Mouse (Mus musculus) lung, embryonic 15.5 days (tissue): ENCODE data around the gene Olfr12. TPM values are rescaled to one million over a fixed set of nuclear protein-coding genes. Genes with fewer than 3 reads are reported as not detected.

Experiments
- ATAC-seq: fragments of 200-750 bp; cut with Nextera tagmentation; 2 replicates; pipeline ENCODE4 v1.8.0; 2017; ENCODE audit warnings: moderate number of reproducible peaks, borderline replicate concordance; ENCODE audit not compliant: low FRiP score, low TSS enrichment; ENCODE audit errors: extremely low read depth
- H3K27ac ChIP-seq: fragments of 300-500 bp; sonication (generic); 2 replicates; pipeline ENCODE4 v1.5.1; 2015; ENCODE audit warnings: moderate library complexity, mild to moderate bottlenecking, inconsistent platforms
- H3K27me3 ChIP-seq: fragments of 300-500 bp; sonication (generic); 2 replicates; pipeline ENCODE4 v1.6.1; 2015; ENCODE audit warnings: inconsistent platforms
- H3K36me3 ChIP-seq: fragments of 300-500 bp; sonication (generic); 2 replicates; pipeline ENCODE4 v1.6.1; 2015; ENCODE audit warnings: inconsistent platforms
- H3K4me1 ChIP-seq: fragments of 300-500 bp; sonication (generic); 2 replicates; pipeline ENCODE4 v1.6.1; 2015; ENCODE audit warnings: inconsistent platforms
- H3K4me2 ChIP-seq: fragments of 300-500 bp; sonication (generic); 2 replicates; pipeline ENCODE4 v1.6.1; 2015; ENCODE audit warnings: inconsistent platforms, mild to moderate bottlenecking, moderate library complexity
- H3K4me3 ChIP-seq: fragments of 300-500 bp; sonication (generic); 2 replicates; pipeline ENCODE4 v1.5.1; 2015; ENCODE audit warnings: mild to moderate bottlenecking, inconsistent platforms
- H3K9ac ChIP-seq: fragments of 300-500 bp; sonication (generic); 2 replicates; pipeline ENCODE4 v1.6.1; 2015; ENCODE audit warnings: inconsistent platforms
- H3K9me3 ChIP-seq: fragments of 300-500 bp; sonication (generic); 2 replicates; pipeline ENCODE4 v1.6.1; 2016; ENCODE audit warnings: inconsistent platforms
- WGBS: fragments of 180-500 bp; shearing (Covaris S2); methylation state at CpG from one replicate; pipeline ENCODE4 v1.1.7; 2015; 5-methylcytosine and 5-hydroxymethylcytosine counted together
- polyA plus RNA-seq: library from polyadenylated mRNA; unstranded; fragments of >200 nt; fragmentation: Nextera tagmentation; extraction: Ambion mirVana; gene quantifications from 2 replicates; pipeline ENCODE4 v1.2.1, GENCODE M21; 2015

The Olfr12 gene
- not detected in 2 replicates for polyA plus RNA-seq

DNA sequence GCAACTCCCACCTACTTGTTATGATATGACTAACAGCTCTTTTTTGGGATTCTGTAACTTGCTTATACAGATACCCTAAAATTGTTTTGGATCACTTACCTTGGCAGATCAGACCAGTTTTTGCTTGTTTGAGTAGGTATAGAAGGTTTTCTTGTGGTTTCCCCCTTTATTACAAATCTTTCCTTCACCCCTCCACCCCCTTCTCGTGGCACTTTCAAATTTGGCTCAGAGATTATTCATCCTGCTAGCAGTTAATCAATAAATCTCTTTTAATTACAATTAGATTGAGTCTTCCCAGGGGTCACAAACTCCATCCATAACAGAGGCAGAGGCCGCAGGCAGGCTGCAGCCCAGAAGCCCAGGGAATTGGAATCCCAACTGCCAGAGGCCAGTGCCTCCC is at the start of gene Olfr12:
Gene Olfr12 (plus strand): TSS at position 301 of the 400 bp plus-strand sequence.
- Histone ChIP-seq H3K36me3 (no peaks in the 10 kb centered on the region), H3K4me3 (no peak within 1 kb of the TSS), H3K4me2 (no peak within 1 kb of the TSS), H3K9me3 (no peaks in the 10 kb centered on the region), H3K27me3 (no peaks in the 10 kb centered on the region), H3K4me1 (no peaks in the 10 kb centered on the region), H3K9ac (no peak within 1 kb of the TSS), H3K27ac (no peak within 1 kb of the TSS)
- WGBS = 45% methylated on average over 2 of the region's 2 CpGs
- no peak for ATAC-seq

GRCm38 (mm10) chr1:92571022-92571421 is 46.6 kb upstream of the Olfr12 start, which contains the start of gene Olfr1413:
Olfr1413 (plus strand) TSS chr1:92571322.
- no peak for ATAC-seq
- 87% methylated on average over 3 of the region's 3 CpGs for WGBS
- Histone ChIP-seq H3K9ac (no peak within 1 kb of the TSS), H3K36me3 (no peaks in the 10 kb centered on the region), H3K27me3 (no peaks in the 10 kb centered on the region), H3K9me3 (no peaks in the 10 kb centered on the region), H3K4me1 (no peaks in the 10 kb centered on the region), H3K4me3 (no peak within 1 kb of the TSS), H3K4me2 (no peak within 1 kb of the TSS), H3K27ac (no peak within 1 kb of the TSS)

- H3K27ac ChIP-seq = no peak within 1 kb of the TSS
- no peak within 1 kb of the TSS for H3K4me2 ChIP-seq
- H3K36me3 ChIP-seq = no peaks in the 10 kb centered on the region
- no peak within 1 kb of the TSS for H3K9ac ChIP-seq
- no peaks in the 10 kb centered on the region for H3K4me1 ChIP-seq
- no peak within 1 kb of the TSS for H3K4me3 ChIP-seq
- H3K27me3 ChIP-seq = no peaks in the 10 kb centered on the region
- no peak for ATAC-seq
- WGBS = 78% methylated on average over 2 of the region's 2 CpGs
- H3K9me3 ChIP-seq = no peaks in the 10 kb centered on the region
Measured at GRCm38 (mm10) chr1:92585479-92585878, 32.1 kb upstream of the Olfr12 start, which contains the start of gene Olfr1412. Olfr1412 (plus strand) TSS chr1:92585779.

GRCm38 (mm10) chr1:92594111-92594510 is 23.5 kb upstream of the Olfr12 start, which contains the start of gene Olfr1411:
Olfr1411 (plus strand) TSS chr1:92594411.
- Histone ChIP-seq H3K4me2 (no peak within 1 kb of the TSS), H3K9me3 (no peaks in the 10 kb centered on the region), H3K4me3 (no peak within 1 kb of the TSS), H3K9ac (no peak within 1 kb of the TSS), H3K27me3 (no peaks in the 10 kb centered on the region), H3K27ac (no peak within 1 kb of the TSS), H3K36me3 (no peaks in the 10 kb centered on the region), H3K4me1 (no peaks in the 10 kb centered on the region)
- no peak for ATAC-seq

- 65% methylated on average over 3 of the region's 3 CpGs for WGBS
Measured at GRCm38 (mm10) chr1:92596019-92596418, 21.6 kb upstream of the Olfr12 start.

DNA sequence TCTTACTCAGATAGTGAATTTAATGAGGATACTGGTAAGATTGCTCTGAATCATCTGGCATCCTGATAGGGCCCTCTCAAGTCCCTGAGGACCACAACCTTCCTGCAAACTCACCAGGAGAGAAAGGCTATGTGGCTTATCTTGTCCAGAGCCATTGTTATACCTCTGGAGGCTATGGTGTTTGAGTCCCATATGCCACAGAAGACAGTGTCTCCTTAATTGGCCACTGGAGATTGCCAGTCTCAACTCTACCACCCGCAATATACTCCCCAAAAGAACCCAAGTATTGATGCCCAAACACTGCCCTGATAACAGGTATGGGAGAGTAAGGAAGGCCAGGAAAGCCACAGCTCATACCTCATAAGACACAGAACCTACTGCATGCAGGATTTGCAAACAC is 12.1 kb upstream of the Olfr12 start, which contains the start of gene Olfr1410:
Gene Olfr1410 (plus strand): TSS at position 301 of the 400 bp plus-strand sequence.
- Histone ChIP-seq H3K4me1 (no peaks in the 10 kb centered on the region), H3K9me3 (no peaks in the 10 kb centered on the region), H3K27ac (no peak within 1 kb of the TSS), H3K27me3 (no peaks in the 10 kb centered on the region), H3K4me3 (no peak within 1 kb of the TSS), H3K4me2 (no peak within 1 kb of the TSS), H3K9ac (no peak within 1 kb of the TSS), H3K36me3 (no peaks in the 10 kb centered on the region)
- 96% methylated on average over 1 of the region's 1 CpGs for WGBS
- ATAC-seq = no peak

More at GRCm38 (mm10) chr1:92596019-92596418, 21.6 kb upstream of the Olfr12 start:
- Histone ChIP-seq H3K9me3 (no peaks in the 10 kb centered on the region), H3K27ac (no peak overlapping the region), H3K36me3 (no peaks in the 10 kb centered on the region), H3K27me3 (no peaks in the 10 kb centered on the region), H3K4me1 (no peaks in the 10 kb centered on the region), H3K4me2 (no peak overlapping the region), H3K9ac (no peak overlapping the region), H3K4me3 (no peak overlapping the region)
- ATAC-seq = no peak

GRCm38 (mm10) chr1:92607711-92608110 is 9.9 kb upstream of the Olfr12 start:
- no peaks in the 10 kb centered on the region for H3K36me3 ChIP-seq
- no peak overlapping the region for H3K9ac ChIP-seq
- 56% methylated on average over 4 of the region's 4 CpGs for WGBS
- no peak for ATAC-seq
- no peak overlapping the region for H3K4me2 ChIP-seq
- no peak overlapping the region for H3K4me3 ChIP-seq
- H3K27me3 ChIP-seq = no peaks in the 10 kb centered on the region
- H3K27ac ChIP-seq = no peak overlapping the region
- no peaks in the 10 kb centered on the region for H3K9me3 ChIP-seq
- H3K4me1 ChIP-seq = no peaks in the 10 kb centered on the region

DNA sequence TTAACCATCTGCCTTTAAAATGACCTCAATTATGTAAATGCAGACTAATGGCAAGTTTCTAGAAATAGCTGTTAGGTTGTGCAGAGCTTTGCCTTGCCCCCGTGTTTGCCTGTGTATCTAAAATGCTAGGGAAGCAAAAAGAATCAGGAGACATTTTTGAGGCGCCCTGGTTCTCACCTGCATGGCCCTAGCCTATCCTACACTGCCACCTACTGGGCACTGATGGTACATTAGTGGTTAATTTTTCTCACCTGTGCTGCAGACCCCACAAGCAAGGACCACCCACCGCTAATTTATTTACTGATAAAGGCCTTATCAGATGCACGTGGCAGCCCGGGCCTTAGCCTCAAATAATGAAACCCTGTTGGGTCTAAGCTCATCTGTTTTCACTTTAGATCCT is 6.6 kb upstream of the Olfr12 start:
- 4% methylated on average over 5 of the region's 5 CpGs for WGBS
- H3K9ac ChIP-seq = no peak overlapping the region
- H3K27ac ChIP-seq = no peak overlapping the region
- H3K27me3 ChIP-seq = no peaks in the 10 kb centered on the region
- no peak for ATAC-seq
- H3K36me3 ChIP-seq = no peaks in the 10 kb centered on the region
- no peak overlapping the region for H3K4me3 ChIP-seq
- no peak overlapping the region for H3K4me2 ChIP-seq
- no peaks in the 10 kb centered on the region for H3K9me3 ChIP-seq
- H3K4me1 ChIP-seq = no peaks in the 10 kb centered on the region

DNA sequence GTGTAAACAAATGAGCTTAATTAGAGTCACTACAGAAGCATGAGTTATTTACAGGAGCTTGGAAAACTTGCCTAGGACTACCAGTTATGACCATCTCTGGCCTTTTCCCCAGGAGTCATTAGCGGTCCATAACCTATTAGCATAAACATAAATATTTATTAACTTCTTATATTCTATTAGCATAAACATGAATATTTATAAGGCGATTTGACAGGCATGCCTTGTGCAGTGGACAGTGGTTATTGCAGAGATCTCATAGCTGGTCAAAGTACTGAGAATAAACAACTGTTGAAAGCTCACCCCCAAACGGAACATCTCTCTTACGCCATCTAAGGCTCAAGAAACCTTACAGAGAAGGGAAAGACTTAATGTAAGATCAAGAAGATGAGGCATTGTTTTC is 4.4 kb upstream of the Olfr12 start:
- Histone ChIP-seq H3K9ac (no peak overlapping the region), H3K36me3 (no peaks in the 10 kb centered on the region), H3K4me1 (no peaks in the 10 kb centered on the region), H3K4me2 (no peak overlapping the region), H3K9me3 (no peaks in the 10 kb centered on the region), H3K4me3 (no peak overlapping the region), H3K27ac (no peak overlapping the region), H3K27me3 (no peaks in the 10 kb centered on the region)
- 40% methylated on average over 4 of the region's 4 CpGs for WGBS
- ATAC-seq = no peak

DNA sequence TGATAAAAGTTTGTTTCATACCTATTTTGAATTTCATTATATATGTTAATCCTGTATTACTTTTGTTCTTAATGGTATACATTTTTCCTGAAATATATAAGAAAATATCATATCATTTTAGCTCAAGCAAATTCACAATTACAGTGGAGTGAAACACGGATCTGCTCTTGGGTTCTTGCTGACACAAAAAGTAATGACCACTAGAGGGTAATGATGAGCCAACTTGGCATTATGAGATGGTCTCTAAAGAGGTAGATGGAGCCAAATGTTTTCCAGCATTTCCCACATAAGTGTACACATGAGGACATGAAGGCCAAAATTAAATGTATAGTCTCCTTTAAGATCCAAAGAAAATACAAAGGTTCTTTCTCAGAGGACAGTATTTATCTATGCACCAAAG is 3.1 kb upstream of the Olfr12 start:
- no peaks in the 10 kb centered on the region for H3K36me3 ChIP-seq
- H3K27ac ChIP-seq = no peak overlapping the region
- ATAC-seq = no peak
- H3K27me3 ChIP-seq = no peaks in the 10 kb centered on the region
- no peak overlapping the region for H3K4me2 ChIP-seq
- H3K9ac ChIP-seq = no peak overlapping the region
- 12% methylated on average over 1 of the region's 1 CpGs for WGBS
- no peaks in the 10 kb centered on the region for H3K9me3 ChIP-seq
- H3K4me3 ChIP-seq = no peak overlapping the region
- no peaks in the 10 kb centered on the region for H3K4me1 ChIP-seq

- H3K4me1 ChIP-seq = no peaks in the 10 kb centered on the region
- H3K9ac ChIP-seq = no peak overlapping the region
- H3K36me3 ChIP-seq = no peaks in the 10 kb centered on the region
- WGBS = 74% methylated on average over 1 of the region's 1 CpGs
- H3K4me3 ChIP-seq = no peak overlapping the region
- H3K9me3 ChIP-seq = no peaks in the 10 kb centered on the region
- no peak for ATAC-seq
- no peak overlapping the region for H3K27ac ChIP-seq
- no peaks in the 10 kb centered on the region for H3K27me3 ChIP-seq
- H3K4me2 ChIP-seq = no peak overlapping the region
Measured at GRCm38 (mm10) chr1:92616046-92616445, 1.5 kb upstream of the Olfr12 start.

GRCm38 (mm10) chr1:92618360-92618759 is 772 bp downstream of the Olfr12 start:
- Histone ChIP-seq H3K9ac (no peak overlapping the region), H3K27ac (no peak overlapping the region), H3K4me1 (no peaks in the 10 kb centered on the region), H3K4me2 (no peak overlapping the region), H3K4me3 (no peak overlapping the region), H3K27me3 (no peaks in the 10 kb centered on the region), H3K9me3 (no peaks in the 10 kb centered on the region), H3K36me3 (no peaks in the 10 kb centered on the region)
- ATAC-seq = no peak
- 28% methylated on average over 4 of the region's 4 CpGs for WGBS

- no peak for ATAC-seq
- no peaks in the 10 kb centered on the region for H3K9me3 ChIP-seq
Measured at GRCm38 (mm10) chr1:92628227-92628626, 10.6 kb downstream of the Olfr12 start.

More at GRCm38 (mm10) chr1:92628227-92628626, 10.6 kb downstream of the Olfr12 start:
- no peak overlapping the region for H3K27ac ChIP-seq
- no peak overlapping the region for H3K9ac ChIP-seq
- 39% methylated on average over 4 of the region's 4 CpGs for WGBS
- no peak overlapping the region for H3K4me3 ChIP-seq
- H3K27me3 ChIP-seq = no peaks in the 10 kb centered on the region
- H3K36me3 ChIP-seq = no peaks in the 10 kb centered on the region
- no peak overlapping the region for H3K4me2 ChIP-seq
- no peaks in the 10 kb centered on the region for H3K4me1 ChIP-seq
